Mouse (Mus musculus): ENCODE data around the gene Duoxa1. TPM values are rescaled to one million over a fixed set of nuclear protein-coding genes. Genes with fewer than 3 reads are reported as not detected.
"Not testable (repeated sequence)": the region's sequence is repeated elsewhere in the genome, so short reads cannot be mapped to it uniquely, and the experiment has no call there.

Gene Duoxa1
- polyA plus RNA-seq, 1 experiment from 2014 or later: 0.51 TPM

DNA sequence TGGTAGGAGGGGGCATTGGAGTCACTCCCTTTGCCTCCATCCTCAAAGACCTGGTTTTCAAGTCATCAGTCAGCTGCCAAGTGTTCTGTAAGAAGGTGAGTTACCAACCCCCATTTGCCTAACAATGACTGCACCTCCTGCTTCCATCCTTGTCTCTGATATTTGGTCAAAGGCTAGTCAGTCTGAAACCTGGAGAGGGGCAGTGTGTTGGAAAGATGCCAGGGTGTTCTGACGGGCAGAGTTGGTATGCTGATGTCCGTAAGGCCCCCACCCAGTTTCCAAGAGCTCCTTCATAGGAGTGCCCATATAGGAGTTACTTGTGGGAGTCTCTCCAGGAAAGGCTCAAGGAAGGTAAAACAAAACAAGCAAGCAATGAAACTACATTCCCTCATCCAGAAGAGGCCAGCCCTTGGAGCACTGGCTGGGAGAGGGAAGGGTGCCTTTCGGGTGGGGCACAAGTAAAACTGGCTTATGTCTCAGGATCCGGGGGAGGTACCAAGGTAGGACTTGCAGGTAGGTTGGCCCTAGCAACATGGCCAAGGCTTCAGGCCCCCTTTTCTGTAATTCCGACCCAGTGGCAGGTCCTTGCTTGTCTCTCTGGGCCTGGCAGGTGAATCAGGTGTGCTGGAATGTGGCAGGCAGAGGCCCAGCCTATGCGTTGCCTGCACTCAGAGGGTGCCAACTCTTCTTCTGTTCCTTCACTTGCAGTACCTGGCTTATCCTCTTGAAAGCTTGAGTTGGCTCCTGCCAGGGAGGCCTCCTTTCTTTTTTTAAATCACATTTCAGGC is 31.8 kb upstream of the Duoxa1 start:
- Histone ChIP-seq H3K4me2 (ENCODE audit: low read depth, low read length) (no peak overlapping the region), H3K9ac (ENCODE audit: low read length) (no peak overlapping the region), H3K4me3 (ENCODE audit: low read length) (no peak overlapping the region), H3K27ac (ENCODE audit: low read length) (peak overlapping the region; percentile 42), H3K36me3 (ENCODE audit: control insufficient read depth, insufficient read depth, low read length) (no peaks in the 10 kb centered on the region), H3K4me1 (replicated peaks; ENCODE audit: control insufficient read depth, insufficient read depth, low read length) (peaks cover 9% of the 10 kb centered on the region), H3K9me3 (ENCODE audit: control insufficient read depth, low read length) (no peaks in the 10 kb centered on the region), H3K27me3 (ENCODE audit: control insufficient read depth, insufficient read depth, low read depth, low read length) (no peaks in the 10 kb centered on the region)
- WGBS: 63% methylated on average over 6 of the region's 6 CpGs
- ATAC-seq (ENCODE audit: low read depth): no peak

DNA sequence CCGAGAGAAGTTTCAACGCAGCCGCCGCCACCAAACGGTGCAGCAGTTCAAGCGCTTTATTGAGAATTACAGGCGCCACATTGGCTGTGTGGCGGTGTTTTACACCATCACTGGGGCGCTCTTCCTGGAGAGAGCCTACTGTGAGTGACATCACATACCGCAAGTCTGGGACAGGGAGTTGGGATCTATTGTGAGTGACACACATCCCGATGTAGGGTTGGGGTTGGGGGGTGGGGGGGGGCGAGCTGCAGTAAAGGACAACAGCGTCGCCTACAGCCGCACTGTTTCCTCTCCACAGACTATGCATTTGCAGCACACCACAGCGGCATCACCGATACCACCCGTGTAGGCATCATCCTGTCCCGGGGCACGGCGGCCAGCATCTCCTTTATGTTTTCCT is 23.8 kb upstream of the Duoxa1 start:
- Histone ChIP-seq H3K9me3 (ENCODE audit: control insufficient read depth, low read length) (no peaks in the 10 kb centered on the region), H3K9ac (ENCODE audit: low read length) (no peak overlapping the region), H3K27me3 (ENCODE audit: control insufficient read depth, insufficient read depth, low read depth, low read length) (no peaks in the 10 kb centered on the region; the same call in 1 of the 2 replicates), H3K27ac (ENCODE audit: low read length) (no peak overlapping the region), H3K36me3 (ENCODE audit: control insufficient read depth, insufficient read depth, low read length) (no peaks in the 10 kb centered on the region), H3K4me3 (ENCODE audit: low read length) (no peak overlapping the region), H3K4me2 (ENCODE audit: low read depth, low read length) (no peak overlapping the region), H3K4me1 (replicated peaks; ENCODE audit: control insufficient read depth, insufficient read depth, low read length) (no peaks in the 10 kb centered on the region)
- WGBS: 57% methylated on average over 21 of the region's 21 CpGs
- no peak for ATAC-seq (ENCODE audit: low read depth)

DNA sequence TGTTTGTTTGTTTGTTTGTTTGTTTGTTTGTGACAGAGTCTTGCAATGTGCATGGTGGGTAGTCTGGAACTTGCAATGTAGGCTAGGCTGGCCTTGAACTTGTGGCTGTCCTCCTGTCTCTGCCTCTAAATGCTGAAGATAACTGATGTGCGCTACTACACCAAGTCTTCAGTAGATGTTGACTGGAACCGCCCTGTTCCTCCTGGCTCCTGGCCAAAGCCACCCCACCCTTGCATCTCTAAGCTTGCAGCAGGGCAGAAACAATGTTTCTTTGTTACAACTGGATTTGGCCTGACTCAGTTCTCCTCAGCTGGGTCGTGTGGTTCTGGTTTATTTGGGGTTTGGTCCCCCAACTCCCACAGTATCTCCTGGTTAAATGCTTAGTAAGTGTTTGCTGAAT is 20.6 kb upstream of the Duoxa1 start:
- no peak overlapping the region for H3K4me2 ChIP-seq (ENCODE audit: low read depth, low read length)
- H3K4me1 ChIP-seq (replicated peaks; ENCODE audit: control insufficient read depth, insufficient read depth, low read length): no peaks in the 10 kb centered on the region
- WGBS: 51% methylated on average over 3 of the region's 3 CpGs
- H3K4me3 ChIP-seq (ENCODE audit: low read length): no peak overlapping the region
- H3K9ac ChIP-seq (ENCODE audit: low read length): no peak overlapping the region
- no peaks in the 10 kb centered on the region for H3K9me3 ChIP-seq (ENCODE audit: control insufficient read depth, low read length)
- H3K36me3 ChIP-seq (ENCODE audit: control insufficient read depth, insufficient read depth, low read length): no peaks in the 10 kb centered on the region
- no peak for ATAC-seq (ENCODE audit: low read depth)
- no peaks in the 10 kb centered on the region; the same call in 1 of the 2 replicates for H3K27me3 ChIP-seq (ENCODE audit: control insufficient read depth, insufficient read depth, low read depth, low read length)
- no peak overlapping the region for H3K27ac ChIP-seq (ENCODE audit: low read length)

DNA sequence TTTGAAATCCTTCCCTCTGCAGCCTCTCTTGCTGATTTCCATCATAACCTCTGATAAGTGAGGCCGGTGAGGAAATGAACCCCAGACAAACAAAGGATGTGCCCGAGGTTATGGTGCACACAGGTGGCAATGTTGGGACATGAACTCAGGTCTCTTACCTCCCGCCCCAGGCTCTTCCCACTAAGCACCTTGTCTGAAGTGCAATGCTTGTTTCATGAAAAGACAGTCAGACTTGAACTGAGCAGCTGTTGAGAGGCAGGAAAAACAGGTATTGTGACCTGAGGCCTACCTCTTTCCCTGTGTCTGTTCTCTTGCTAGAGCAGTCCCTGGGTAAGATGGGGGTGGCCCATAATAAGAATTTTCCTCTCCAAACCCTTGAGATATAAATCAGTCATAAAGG is 18.7 kb upstream of the Duoxa1 start:
- H3K9me3 ChIP-seq (ENCODE audit: control insufficient read depth, low read length): no peaks in the 10 kb centered on the region
- no peak overlapping the region for H3K4me3 ChIP-seq (ENCODE audit: low read length)
- ATAC-seq (ENCODE audit: low read depth): no peak
- H3K36me3 ChIP-seq (ENCODE audit: control insufficient read depth, insufficient read depth, low read length): no peaks in the 10 kb centered on the region
- H3K4me2 ChIP-seq (ENCODE audit: low read depth, low read length): no peak overlapping the region
- WGBS: 59% methylated on average over 3 of the region's 3 CpGs
- no peak overlapping the region for H3K9ac ChIP-seq (ENCODE audit: low read length)
- no peaks in the 10 kb centered on the region for H3K27me3 ChIP-seq (ENCODE audit: control insufficient read depth, insufficient read depth, low read depth, low read length)
- no peaks in the 10 kb centered on the region for H3K4me1 ChIP-seq (replicated peaks; ENCODE audit: control insufficient read depth, insufficient read depth, low read length)
- no peak overlapping the region for H3K27ac ChIP-seq (ENCODE audit: low read length)

DNA sequence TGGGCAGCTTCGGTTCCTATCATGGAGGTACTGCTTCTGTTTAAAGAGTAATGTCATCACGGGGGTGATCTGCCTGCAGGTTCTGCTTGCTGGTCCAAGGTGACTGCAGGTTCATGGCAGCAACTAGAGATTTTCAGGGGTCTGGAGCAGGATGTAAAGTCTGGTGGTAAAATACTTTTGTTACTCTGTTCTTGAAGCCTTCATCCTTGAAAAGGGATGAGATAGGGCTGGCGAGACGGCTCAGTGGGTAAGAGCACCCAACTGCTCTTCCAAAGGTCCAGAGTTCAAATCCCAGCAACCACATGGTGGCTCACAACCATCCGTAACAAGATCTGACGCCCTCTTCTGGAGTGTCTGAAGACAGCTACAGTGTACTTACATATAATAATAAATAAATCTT is 16.8 kb upstream of the Duoxa1 start:
- not testable (repeated sequence) for H3K27ac ChIP-seq (ENCODE audit: low read length); ATAC-seq (ENCODE audit: low read depth); H3K4me3 ChIP-seq (ENCODE audit: low read length); H3K9ac ChIP-seq (ENCODE audit: low read length); H3K4me2 ChIP-seq (ENCODE audit: low read depth, low read length); H3K4me1 ChIP-seq (replicated peaks; ENCODE audit: control insufficient read depth, insufficient read depth, low read length); H3K36me3 ChIP-seq (ENCODE audit: control insufficient read depth, insufficient read depth, low read length); H3K9me3 ChIP-seq (ENCODE audit: control insufficient read depth, low read length); H3K27me3 ChIP-seq (ENCODE audit: control insufficient read depth, insufficient read depth, low read depth, low read length)
- 80% methylated on average over 4 of the region's 6 CpGs for WGBS

DNA sequence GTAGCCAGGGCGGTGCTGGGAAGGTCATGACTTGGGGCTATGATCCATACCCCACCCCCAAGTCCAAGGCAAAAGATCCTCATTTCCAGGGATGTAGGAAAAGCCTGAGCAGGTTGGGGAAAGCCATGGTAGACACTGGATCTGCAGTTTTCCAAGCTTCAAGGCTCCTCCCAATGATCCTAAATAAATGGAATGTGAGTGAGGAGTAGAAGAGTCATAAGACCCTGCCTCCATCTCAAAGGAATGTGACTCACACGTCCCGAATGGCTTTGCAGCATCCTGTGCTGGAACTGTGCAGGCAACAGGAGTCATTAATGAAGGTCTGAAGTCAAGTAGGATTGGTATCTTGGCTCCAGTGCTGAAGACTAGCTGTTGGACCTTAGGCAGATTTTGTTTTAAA is 14.5 kb upstream of the Duoxa1 start:
- ATAC-seq (ENCODE audit: low read depth): no peak

DNA sequence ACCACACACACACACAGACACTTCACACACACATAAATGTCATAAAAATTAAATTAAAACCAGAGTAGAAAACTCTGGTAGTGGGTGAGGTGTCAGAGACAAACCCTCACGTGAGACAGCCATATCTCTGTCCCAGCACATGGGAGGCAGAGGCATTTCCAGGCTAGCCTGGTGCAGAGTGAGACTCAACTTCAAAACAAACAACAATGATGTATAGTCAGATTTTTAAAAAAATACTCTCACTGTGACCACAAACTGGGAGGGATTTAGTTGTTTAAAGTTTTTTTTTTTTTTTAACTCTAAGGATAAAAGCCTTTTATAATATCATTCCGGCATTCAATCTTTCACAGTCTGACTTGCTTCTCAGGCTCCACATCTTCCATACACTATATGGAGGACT is 11.8 kb upstream of the Duoxa1 start:
- Histone ChIP-seq H3K27me3 (ENCODE audit: control insufficient read depth, insufficient read depth, low read depth, low read length) (no peaks in the 10 kb centered on the region), H3K9ac (ENCODE audit: low read length) (no peak overlapping the region), H3K27ac (ENCODE audit: low read length) (no peak overlapping the region), H3K4me1 (replicated peaks; ENCODE audit: control insufficient read depth, insufficient read depth, low read length) (no peaks in the 10 kb centered on the region), H3K4me3 (ENCODE audit: low read length) (no peak overlapping the region), H3K9me3 (ENCODE audit: control insufficient read depth, low read length) (no peaks in the 10 kb centered on the region), H3K36me3 (ENCODE audit: control insufficient read depth, insufficient read depth, low read length) (no peaks in the 10 kb centered on the region), H3K4me2 (ENCODE audit: low read depth, low read length) (no peak overlapping the region)
- no peak for ATAC-seq (ENCODE audit: low read depth)
- 46% methylated on average over 2 of the region's 2 CpGs for WGBS

More for the DNA sequence above, 14.5 kb upstream of the Duoxa1 start:
- WGBS: 31% methylated on average over 3 of the region's 3 CpGs
- Histone ChIP-seq H3K27me3 (ENCODE audit: control insufficient read depth, insufficient read depth, low read depth, low read length) (no peaks in the 10 kb centered on the region), H3K9me3 (ENCODE audit: control insufficient read depth, low read length) (no peaks in the 10 kb centered on the region), H3K4me2 (ENCODE audit: low read depth, low read length) (no peak overlapping the region), H3K9ac (ENCODE audit: low read length) (no peak overlapping the region), H3K4me3 (ENCODE audit: low read length) (no peak overlapping the region), H3K27ac (ENCODE audit: low read length) (no peak overlapping the region), H3K36me3 (ENCODE audit: control insufficient read depth, insufficient read depth, low read length) (no peaks in the 10 kb centered on the region), H3K4me1 (replicated peaks; ENCODE audit: control insufficient read depth, insufficient read depth, low read length) (no peaks in the 10 kb centered on the region)

DNA sequence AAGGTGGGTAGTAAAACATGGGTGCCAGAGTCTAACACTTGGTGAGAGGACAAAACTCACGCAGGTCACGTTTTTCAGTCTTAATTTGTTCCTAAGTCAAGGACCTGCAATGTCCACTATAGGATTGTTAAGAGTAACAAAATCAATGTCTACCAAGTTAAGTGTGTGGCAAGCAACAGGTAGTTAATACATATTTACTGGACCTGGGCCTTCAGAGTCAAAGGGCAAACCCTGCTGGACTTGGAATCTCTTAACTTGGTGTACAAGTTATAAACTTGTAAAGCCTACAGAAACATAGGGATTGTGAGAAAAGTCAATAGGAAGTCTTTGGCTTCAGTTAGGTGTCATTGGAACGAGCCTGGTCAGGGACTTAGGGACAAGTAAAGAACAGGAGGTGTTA is 11.1 kb upstream of the Duoxa1 start:
- no peak for ATAC-seq (ENCODE audit: low read depth)
- Histone ChIP-seq H3K9me3 (ENCODE audit: control insufficient read depth, low read length) (no peaks in the 10 kb centered on the region), H3K4me1 (replicated peaks; ENCODE audit: control insufficient read depth, insufficient read depth, low read length) (no peaks in the 10 kb centered on the region), H3K36me3 (ENCODE audit: control insufficient read depth, insufficient read depth, low read length) (no peaks in the 10 kb centered on the region), H3K27ac (ENCODE audit: low read length) (no peak overlapping the region), H3K27me3 (ENCODE audit: control insufficient read depth, insufficient read depth, low read depth, low read length) (no peaks in the 10 kb centered on the region), H3K9ac (ENCODE audit: low read length) (no peak overlapping the region), H3K4me3 (ENCODE audit: low read length) (no peak overlapping the region), H3K4me2 (ENCODE audit: low read depth, low read length) (no peak overlapping the region)
- WGBS: 65% methylated on average over 3 of the region's 3 CpGs

DNA sequence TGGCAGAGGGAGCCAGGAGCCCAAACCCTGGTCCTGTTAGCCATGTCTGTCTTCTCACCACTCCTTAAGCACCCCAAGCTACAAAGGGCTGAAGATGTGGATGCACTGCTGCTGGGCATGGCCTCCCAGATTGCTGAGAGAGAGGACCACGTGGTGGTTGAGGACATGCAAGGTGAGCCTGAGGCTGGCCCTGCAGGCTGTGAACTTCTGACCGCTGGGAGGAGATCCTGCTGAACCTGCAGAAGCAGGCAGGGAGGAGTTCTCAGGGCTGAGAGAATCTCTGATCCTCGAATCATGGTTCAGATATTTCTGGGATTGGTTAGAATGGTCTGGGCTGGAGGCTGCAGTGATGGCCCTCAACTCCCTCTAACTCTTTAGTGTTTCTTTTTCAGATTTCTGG is 10.4 kb upstream of the Duoxa1 start:
- Histone ChIP-seq H3K36me3 (ENCODE audit: control insufficient read depth, insufficient read depth, low read length) (no peaks in the 10 kb centered on the region), H3K27me3 (ENCODE audit: control insufficient read depth, insufficient read depth, low read depth, low read length) (no peaks in the 10 kb centered on the region), H3K4me1 (replicated peaks; ENCODE audit: control insufficient read depth, insufficient read depth, low read length) (no peaks in the 10 kb centered on the region), H3K9me3 (ENCODE audit: control insufficient read depth, low read length) (no peaks in the 10 kb centered on the region), H3K9ac (ENCODE audit: low read length) (no peak overlapping the region), H3K27ac (ENCODE audit: low read length) (no peak overlapping the region), H3K4me2 (ENCODE audit: low read depth, low read length) (no peak overlapping the region), H3K4me3 (ENCODE audit: low read length) (no peak overlapping the region)
- 47% methylated on average over 3 of the region's 3 CpGs for WGBS
- no peak for ATAC-seq (ENCODE audit: low read depth)

Data from lung, embryonic 16.5 days (tissue).